Mouse (Mus musculus) WW6 (cell line): ENCODE measurements at regions not wholly inside any gene's neighbourhood (a gene's known extent, or its start where the extent isn't known, plus 50 kb on each side); places are given as distances from the start of the nearest gene placed in this dataset.

ENCODE experiments used
- DNase-seq: peaks from one replicate; pipeline ENCODE4 v3.0.0-alpha.2; 2013; ENCODE audit warnings: low read depth, low spot score

DNA sequence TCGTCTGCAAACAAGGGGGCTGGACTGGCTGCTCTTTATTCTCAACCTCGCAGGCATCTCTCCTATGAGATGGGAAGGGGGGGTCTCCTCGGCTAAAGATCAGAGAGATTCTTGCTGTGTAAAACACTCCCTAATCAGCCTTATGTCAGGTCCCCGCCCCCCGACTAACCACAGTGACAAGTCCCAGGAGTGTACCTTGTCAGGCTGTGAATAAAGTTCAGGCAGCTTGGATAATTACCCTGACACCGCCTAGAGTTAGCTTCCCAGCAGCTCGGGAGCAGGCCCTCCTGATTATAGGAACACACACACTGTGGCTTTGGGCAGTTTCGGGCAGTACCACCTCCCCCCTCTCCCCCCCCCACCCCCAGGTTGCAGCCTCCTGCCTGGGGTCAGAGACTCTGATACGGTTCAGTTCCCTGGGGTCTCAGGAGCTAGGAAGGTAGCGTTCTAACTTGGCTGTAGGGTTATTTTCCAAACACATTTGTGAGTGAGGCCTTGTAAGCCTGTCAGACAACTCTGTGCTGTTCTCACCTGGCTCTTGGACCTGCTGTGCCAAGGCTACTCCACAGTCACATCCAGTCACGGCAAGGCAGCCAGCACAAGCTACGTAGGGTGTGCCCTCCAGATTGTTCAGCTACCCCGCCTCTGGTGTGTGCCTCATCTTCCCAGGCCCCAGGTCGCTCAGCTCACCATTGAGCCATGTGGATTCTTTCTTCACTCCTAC lies 461.0 kb upstream of the Zmiz1 start:
- no peak for DNase-seq

DNA sequence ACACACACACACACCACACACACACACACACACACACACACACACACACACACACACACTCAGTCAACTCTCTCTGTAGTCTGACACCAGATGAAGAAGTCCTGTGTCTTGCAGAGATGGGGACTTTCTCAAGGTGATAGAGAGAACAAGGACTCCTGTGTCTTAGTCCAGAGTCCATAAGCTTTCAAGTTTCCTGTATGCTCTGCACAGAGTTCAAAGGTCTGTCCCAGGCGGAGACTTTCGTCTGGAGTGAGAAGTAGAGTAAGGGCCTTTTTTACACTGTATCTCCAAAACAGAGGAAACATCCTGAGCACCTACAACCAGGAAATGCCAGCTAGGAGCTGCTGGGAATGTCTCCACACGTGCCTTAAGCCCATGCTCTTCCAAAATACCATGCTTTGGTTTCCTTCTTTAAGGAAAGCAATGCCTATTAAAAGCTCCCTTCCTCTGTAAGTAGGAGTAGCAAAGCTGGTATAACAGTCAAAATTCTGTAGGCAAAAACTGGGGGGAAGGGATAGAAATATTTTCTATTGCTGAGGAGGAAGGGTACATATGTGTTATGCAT lies 459.9 kb upstream of the Zmiz1 start:
- DNase-seq = no peak

DNA sequence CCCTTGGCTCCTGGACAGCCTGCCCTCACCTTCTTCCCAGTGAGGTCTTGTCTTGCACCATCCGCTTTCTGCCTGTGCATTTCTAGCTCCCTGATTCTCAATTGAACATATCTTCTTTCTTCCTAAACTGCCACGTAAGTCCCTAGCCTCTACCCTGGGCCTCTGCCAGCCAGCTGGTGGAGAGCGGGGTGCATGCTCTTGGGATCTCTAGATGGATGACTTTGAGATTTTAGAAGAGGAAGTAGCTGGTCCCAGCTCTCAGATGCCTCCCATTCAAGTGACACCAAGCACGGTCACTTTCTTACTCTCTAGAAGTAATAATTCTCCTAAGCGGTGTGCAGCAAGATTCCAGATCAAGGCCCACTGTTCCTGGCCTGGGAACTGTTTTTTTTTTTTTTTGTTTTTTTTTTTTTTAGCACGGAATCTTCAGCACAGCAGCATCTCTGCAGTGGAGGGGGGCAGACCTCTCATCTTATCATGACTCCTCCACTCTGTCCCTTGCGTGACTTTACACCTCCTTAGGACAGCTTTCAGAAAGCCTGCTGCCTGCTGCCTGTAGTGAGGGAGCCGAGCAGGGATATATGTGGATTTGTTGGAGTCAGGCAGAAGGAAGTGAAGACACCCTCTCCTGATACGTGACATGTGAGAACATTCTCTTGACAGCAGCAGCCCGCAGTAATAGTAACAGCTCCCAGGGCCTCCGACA lies 453.6 kb upstream of the Zmiz1 start:
- DNase-seq = no peak

DNA sequence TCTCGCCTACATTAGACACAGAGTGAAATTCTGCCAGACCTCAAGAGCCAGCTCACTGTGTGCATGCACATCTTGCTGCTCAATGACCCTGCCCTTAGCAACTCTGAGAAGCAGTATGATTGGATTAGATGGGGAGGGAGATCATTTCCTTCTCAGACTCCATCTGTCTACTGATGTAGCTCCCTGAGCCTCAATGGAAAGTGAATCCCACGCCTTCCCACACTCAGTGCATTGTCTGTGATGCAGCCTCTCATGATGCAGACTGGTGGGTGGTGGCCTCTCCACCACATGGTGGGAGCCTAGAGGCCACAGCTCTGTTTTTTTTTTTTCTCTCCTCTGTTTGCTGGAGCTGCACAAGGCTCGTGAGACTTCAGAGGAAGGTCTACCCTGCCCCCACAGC lies 447.1 kb upstream of the Zmiz1 start:
- no peak for DNase-seq

DNA sequence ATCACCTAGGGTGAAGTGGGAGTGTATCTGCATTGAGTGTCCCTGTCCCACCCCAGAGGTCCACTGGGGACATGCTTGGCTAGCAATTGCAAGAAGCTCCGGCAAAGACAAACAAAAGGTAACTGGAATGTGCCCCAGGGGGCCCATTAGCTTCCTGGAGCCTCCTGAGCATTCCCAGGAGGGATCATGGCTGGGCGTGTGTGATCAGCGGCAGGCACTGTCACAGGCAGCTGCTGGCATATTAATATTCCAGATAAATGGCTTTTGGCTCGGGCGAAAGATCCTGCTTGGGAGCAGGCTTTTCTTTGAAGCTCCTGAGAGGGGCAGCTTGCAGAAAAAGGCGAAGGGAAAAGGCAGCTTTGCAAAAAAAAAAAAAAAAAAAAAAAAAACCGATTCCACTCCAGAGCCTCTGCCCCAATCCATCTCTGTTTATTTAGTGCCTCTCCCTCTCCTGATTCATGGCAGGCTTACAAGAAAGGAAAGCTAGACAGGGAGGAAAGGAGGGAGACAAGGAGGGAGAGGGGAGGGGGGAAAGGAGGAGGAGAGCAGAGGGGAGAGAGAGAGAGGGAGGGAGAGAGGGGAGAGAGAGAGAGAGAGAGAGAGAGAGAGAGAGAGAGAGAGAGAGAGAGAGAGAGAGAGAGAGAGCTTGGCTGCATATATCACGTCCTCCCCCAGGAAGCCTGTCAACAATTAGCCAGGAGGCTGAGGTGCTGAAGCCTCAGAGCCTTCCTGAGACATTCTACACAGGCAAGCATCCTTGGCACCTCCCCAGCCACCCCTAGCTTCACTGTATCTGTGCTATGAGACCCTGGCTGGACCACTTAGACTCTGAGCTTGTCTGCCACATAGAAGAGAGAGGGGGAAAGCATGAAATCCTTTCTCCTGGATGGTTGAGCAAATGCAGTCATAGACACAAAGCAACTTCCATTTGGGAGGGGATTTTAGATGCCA lies 443.4 kb upstream of the Zmiz1 start:
- peak; percentile 20 for DNase-seq

DNA sequence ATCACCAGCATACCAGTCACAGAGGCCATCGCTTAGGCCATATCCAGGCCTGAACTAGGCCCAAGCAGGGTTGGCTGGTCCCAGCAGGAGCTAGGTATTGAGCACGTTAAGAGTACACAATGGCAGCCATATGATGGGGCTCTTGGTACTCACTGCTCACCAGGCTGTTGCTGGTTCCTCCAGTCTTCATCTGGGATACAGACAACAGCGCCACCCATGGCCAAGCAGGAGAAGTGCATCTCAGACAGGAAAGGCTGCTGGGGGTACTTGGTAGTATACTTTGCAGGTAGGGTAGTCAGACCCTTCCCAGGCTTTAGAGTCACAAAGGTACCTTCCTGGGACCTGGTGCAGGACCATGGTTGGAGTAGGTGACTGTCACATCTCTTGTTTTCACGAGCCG lies 441.1 kb upstream of the Zmiz1 start:
- DNase-seq = peak; percentile 16

DNA sequence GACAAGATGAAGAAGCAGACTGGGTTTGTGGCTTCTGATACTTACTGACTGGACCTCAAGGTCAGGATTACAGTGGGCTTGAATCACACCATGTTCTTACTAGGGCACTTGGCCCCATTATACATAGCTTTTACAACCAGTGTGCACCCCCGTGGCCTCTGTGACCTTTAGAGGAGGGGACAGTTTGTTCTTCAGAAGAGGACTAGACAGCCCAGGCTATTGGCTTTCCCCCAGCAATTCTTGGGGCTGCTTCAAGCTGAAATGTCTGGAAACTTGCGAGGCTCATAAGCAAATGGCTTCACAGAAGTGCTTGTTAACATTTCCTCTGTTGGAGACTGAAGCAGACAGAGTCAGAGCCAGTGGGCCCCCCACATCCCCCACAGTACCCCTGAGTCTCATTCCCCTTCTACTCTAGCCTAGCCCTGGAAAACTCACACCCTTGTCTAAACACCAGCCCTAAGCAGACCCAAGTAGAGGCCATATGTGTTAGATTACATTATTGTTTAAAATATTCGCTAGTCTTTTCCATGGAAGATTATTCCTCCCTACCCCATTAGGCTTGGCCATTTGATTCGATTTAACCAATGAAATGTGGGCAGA lies 439.6 kb upstream of the Zmiz1 start:
- DNase-seq = no peak

DNA sequence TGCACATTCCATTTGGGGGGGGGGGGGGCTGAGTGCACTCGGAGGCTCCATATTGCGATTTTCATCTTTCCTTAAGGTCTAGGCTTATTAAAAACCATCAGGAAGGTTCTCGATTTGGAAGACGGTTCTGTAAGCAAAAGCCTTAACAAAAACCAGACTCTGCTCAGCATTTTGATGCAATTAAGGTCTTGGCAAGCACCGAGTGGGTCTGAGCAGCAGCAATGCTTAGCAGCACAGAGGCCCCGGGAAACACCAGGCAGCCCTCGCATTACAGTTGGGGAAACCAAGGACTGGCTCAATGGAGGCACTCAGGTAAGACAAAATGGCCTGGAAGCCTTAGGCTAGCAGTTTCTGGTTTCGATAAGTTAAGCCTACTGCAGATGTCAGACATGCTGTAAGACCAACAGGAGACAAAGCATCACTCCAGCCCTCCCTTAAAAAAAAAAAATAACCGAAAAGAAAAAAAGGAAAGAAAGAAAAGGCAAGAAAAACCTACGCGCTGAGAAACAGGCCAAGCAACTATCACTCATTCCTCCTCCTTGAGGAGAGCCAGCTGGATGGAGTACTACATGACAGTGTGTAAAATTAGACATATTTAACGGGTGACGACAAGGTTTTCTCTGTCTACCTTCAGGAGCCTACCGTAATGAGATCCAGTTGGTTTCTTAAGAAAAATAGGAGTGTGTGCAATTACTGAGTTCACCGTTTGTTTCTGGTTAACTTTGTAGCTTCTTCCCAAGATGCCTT lies 436.3 kb upstream of the Zmiz1 start:
- DNase-seq = no peak

DNA sequence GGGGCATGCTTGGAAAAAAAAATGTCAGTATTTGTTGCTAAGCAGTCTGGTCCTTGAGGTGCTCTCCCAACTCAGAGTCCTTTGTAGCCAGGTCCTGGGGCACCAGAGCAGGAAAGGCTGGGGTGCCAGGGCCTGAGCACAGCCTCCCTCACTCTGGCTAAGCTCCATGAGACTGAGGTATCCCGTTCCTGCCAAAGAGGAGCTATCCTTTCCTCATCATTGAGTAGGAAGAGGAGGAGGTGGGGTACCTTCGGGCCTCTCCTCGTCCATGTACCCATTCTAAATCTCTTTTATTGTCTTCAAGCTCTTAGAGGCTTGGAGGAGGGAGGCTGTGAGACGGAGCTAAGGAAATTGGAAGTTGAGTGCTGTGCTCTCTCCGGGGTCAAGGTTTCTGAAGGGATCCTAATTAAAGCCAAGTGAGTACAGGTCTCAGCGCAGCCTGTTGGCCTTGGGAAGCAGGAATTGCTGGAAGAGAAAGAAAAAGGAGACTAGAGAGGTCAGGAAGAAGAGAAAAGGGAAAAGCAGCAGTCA lies 435.6 kb upstream of the Zmiz1 start:
- DNase-seq = no peak

DNA sequence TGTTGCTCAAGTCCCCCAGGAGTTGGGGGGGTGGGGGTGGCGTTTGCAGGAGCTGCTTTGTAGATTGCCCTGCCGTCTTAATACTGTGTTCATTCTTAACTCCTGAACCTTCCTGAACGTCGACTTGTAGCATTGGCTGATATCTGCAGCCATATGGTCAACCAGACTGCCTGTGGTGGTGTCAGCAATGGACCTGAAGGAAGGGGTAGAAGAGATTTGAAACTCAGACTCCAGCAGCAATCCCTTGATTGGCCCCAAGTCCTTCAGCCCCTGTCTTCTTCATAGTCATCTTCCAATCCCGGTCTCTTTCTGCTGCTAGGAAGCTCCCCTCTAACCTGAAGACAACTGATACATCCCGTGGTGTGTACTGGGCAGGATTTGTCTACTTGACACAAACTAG lies 433.9 kb upstream of the Zmiz1 start:
- DNase-seq = no peak

DNA sequence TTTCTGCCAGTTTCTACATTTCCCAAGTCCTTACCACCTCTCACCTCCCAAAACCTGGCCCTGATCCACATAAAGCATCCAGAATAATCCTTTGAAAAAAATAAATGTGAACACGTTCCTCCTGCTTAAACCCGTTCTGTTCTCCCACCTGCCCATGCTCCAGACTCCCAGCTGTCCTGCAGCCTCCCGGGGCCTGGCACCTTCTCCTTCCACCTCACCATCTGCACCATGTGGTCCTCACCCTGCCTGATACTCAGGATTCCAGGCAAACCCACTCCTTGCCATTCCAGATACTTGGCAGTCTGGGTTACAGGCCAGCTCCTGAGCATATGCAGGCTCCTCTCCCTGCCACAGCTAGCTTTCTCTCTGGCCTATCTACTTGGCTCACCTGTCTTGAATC lies 431.9 kb upstream of the Zmiz1 start:
- DNase-seq = no peak

DNA sequence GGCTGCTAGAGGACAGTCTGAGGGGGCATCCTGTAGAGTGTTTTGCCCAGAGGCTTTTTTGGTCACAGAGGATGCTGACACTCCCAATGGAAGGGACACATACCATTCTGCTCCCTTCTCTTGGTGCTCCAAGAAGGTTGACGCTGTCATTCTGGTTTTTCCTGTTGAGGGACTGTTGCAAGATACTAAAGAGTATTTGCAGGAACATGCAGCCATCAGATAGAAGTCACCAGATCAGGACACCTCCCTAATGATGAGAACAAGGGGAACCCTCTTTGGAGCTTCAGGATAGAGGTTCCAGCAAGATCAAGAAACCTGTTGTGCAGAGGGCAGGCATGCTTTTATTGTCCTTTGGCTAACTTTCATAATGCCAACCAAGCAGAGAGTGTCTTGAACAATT lies 431.1 kb upstream of the Zmiz1 start:
- DNase-seq = no peak

DNA sequence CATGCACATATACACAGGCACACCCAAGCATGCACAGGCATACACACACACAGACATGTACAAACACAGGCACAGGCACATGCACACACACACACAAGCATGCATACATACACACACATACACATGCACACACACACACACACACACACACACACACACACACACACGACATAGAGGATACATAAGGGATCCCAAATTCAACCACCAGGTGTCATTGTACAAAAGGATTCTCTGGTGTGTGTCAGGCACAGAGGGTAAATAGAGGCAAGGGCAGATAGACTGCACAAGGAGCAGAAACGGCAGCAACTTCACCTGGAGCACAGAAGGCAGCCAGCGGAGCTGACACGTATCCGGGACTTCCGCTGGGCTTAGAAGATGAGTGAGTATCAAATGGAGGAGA lies 428.1 kb upstream of the Zmiz1 start:
- DNase-seq = no peak

DNA sequence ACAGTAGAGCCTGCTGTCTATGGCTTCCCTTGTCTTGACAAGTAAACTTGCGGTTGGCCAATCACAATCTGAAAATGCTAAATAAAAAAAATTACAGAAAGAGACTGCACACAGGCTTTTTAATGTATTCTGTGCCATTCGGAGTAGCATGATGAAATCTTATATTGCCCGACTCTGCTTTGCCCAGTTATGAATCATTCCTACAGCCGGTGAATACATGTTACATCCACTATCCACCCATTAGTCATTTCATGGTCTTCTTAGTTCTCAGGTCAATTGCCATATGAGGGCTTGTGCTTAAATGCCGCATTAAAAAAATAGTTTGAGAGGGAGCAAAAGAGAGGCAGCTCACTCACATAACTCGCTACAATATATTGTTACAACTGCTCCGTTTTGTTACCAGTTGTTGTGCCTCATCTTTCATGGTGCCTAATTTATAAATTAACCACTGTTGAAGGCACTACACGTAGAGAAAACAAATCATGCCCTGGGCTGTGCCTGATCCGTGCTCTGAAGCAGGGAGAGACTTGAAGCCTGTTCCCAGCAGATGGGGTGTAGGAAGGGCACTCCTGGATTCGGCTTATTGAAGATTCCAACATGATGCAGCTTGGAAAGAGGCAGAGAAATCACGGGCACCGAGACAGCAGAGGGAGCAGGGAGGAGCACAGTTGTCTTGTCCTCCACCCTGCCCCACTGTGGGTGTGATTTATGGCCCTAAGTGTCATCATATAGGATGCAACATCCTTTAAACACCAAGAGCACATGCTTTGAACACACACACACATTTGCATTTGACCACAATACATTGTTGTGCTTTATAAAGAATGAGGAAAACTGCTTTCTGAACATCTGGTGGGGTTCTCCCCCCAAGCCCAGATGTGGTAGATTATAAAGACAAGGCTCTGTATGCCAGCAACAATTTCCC lies 427.0 kb upstream of the Zmiz1 start:
- no peak for DNase-seq

DNA sequence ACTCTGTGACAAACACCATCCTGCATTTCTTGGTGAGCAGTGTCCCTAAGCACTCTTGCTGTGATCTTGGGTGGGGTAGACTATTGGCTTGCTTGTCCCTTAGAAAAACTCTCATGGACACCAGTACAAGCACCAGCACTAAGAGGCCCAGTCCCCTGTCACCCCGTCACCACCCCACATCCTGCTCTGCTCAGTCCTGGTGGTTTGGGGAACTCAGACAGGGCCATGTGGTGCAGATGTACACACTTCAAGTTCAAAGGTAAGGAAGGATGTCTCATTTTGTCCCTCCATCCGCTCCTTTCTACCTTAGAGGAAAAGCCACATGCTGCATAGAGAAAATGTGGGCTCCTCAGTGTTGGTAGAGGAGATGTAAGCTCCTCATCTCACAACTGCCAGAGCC lies 426.1 kb upstream of the Zmiz1 start:
- no peak for DNase-seq

DNA sequence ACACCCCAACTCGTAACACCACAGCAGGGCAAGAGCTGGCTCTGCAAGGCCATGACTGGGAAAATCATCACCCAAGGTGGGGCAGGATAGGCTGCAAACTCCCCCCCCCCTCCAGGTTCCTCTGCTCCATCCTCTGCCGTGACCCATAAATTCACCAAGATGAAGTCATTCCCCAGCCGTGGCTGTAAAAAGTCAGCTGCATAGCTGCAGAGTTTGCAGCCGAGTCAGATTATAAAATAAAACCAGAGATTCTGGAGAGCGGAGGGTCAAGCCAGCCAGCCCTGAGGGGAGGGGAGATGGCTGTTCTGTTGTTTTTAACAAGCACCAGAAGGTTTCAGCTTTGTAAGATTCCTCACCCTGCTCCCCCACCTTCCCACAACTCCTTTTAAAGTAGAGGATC lies 416.7 kb upstream of the Zmiz1 start:
- DNase-seq = no peak

DNA sequence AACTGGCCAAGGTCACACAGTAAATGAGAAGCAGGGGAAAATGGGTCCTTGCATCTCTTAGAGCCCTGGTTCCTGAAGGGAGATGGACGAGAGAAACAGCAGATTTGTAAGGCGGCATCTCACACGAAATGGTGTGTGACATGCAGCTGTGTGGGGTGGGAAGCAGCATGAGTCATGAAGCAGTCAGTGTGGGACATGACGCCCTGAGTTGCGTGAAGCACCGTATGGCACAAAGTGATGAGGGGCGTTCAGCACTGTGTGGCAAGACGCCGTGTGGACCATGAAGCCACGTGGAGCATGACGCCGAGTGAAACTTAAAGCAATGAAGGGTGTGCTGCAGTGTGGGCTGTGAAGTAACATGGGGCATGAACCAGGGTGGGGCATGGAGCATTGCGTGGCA lies 414.9 kb upstream of the Zmiz1 start:
- DNase-seq = no peak

DNA sequence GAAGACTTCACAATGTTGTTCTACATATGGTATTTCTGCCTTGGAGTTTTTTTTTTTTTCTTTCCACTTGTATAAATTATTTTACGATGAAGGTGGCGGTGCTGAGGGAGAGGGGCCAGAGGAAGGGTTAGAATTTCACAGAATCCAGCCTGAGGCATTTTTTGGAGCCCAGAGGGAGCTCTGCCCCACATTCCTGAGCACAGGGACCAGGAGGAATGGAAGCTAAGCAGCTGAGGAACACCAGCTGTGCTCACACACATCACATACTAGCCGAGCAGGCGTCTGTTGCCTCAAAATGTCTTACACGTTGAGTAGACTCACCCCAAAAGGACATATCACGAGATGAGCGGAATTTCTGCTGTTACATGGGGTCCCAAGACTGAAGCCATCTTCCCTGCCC lies 414.1 kb upstream of the Zmiz1 start:
- DNase-seq = no peak

DNA sequence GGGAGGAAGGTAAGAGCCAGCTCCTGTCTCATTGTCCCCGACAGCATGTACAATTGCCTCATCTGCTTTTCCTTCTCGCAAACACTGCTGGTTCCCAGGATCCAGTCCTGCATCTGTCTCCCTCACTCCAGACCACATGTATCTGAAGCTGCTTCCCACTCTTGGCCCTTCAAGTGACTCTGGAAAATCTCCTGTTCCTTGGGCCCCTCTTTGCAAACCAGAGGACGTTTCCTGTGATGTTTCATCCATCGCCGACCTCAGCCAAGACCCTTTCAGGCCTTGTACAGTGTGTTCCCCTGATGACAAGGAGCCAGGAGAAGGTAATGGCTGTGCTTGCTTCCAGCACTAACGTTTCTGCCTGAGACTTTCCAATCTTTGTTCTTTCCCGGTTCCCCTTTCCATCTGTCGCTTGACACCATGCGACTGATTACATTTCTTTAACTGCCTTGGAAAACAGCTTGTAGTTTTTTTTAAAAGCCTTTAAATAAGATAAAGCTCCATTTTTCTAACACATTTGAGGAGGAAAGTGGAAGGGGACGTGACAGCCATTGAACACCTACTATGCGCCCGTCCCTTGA lies 408.2 kb upstream of the Zmiz1 start:
- DNase-seq = no peak
